Mouse (Mus musculus) lung, postnatal 0 days (tissue): ENCODE measurements around the gene Larp4b.

ENCODE experiments used
- CTCF ChIP-seq: IDR thresholded peaks from 2 replicates; pipeline ENCODE4 v1.5.1; 2016; ENCODE audit warnings: antibody characterized with exemption, mild to moderate bottlenecking
- EP300 ChIP-seq: IDR thresholded peaks from 2 replicates; pipeline ENCODE4 v1.6.1; 2016; ENCODE audit warnings: antibody characterized with exemption, mild to moderate bottlenecking, control low read depth

DNA sequence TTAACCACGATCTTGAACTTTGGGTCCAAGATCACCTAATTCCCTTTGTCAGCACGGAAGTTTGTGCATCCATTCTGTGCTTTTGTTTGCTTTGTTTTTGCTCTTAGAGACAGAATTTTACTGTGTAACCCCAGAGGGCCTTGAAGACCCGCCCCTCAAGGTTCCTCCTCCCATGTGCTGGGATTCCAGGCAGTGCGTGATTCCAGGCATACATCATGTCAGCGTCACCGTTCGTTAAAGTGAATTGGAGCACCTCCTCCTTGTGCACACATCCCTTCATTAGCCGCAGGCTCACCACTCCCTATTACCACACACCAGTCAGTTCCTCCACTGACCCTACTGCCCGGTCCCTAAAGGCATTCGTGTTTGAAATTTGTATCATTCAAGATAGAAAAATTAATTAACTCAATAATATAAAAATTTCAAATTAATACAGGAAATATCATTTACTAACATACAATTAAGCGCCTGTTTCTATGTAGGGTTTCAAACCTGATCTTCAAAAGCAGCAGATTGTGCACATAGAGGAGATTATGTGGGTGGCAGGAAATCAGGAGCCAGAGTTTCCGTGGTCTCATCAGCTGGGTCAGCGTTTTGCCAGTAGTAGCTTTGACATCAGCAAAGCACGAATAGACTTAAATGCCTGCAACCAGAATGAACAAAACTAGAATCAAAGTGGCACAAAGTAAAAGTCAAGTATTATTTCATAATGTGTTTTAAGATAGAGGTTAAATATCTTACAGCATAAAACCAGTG is 11.4 kb upstream of the Larp4b start:
- TF ChIP-seq CTCF: no peak
- no peak for TF ChIP-seq EP300
